Mouse (Mus musculus) embryonic facial prominence, embryonic 11.5 days (tissue): ENCODE measurements around the gene Tm7sf3. TPM values are rescaled to one million over a fixed set of nuclear protein-coding genes. Genes with fewer than 3 reads are reported as not detected.
"Not testable (repeated sequence)": the region's sequence is repeated elsewhere in the genome, so short reads cannot be mapped to it uniquely, and the experiment has no call there.

ENCODE experiments used
- ATAC-seq: fragments of 200-750 bp; cut with Nextera tagmentation; replicated peaks from 2 replicates; pipeline ENCODE4 v1.8.0; 2017; ENCODE audit warnings: low read depth; ENCODE audit not compliant: insufficient number of reproducible peaks, low FRiP score, low TSS enrichment
- DNase-seq: peaks from one replicate; pipeline ENCODE4 v3.0.0-alpha.2; 2015; ENCODE audit warnings: low spot score
- H3K27ac ChIP-seq: fragments of 300-500 bp; sonication (generic); replicated peaks from 2 replicates; pipeline ENCODE4 v1.5.1; 2014; ENCODE audit warnings: mild to moderate bottlenecking, low read depth, low read length, control low read depth
- H3K27me3 ChIP-seq: fragments of 300-500 bp; sonication (generic); 2 replicates; pipeline ENCODE4 v1.6.1; 2014; ENCODE audit warnings: mild to moderate bottlenecking, low read length, moderate library complexity, mixed read lengths; ENCODE audit not compliant: control insufficient read depth, insufficient read depth
- H3K36me3 ChIP-seq: fragments of 300-500 bp; sonication (generic); replicated peaks from 2 replicates; pipeline ENCODE4 v1.6.1; 2014; ENCODE audit warnings: low read depth, mild to moderate bottlenecking, low read length, moderate library complexity, mixed read lengths; ENCODE audit not compliant: control insufficient read depth, insufficient read depth
- H3K4me1 ChIP-seq: fragments of 300-500 bp; sonication (generic); 2 replicates; pipeline ENCODE4 v1.6.1; 2014; ENCODE audit warnings: low read length, mixed read lengths; ENCODE audit not compliant: control insufficient read depth, insufficient read depth
- H3K4me2 ChIP-seq: fragments of 300-500 bp; sonication (generic); 2 replicates; pipeline ENCODE4 v1.6.1; 2014; ENCODE audit warnings: low read depth, mild to moderate bottlenecking, control low read depth, low read length, moderate library complexity
- H3K4me3 ChIP-seq: fragments of 300-500 bp; sonication (generic); 2 replicates; pipeline ENCODE4 v1.5.1; 2014; ENCODE audit warnings: low read depth, low read length, control low read depth
- H3K9ac ChIP-seq: fragments of 300-500 bp; sonication (generic); replicated peaks from 2 replicates; pipeline ENCODE4 v1.6.1; 2014; ENCODE audit warnings: mild to moderate bottlenecking, control low read depth, low read length
- H3K9me3 ChIP-seq: fragments of 300-500 bp; sonication (generic); replicated peaks from 2 replicates; pipeline ENCODE4 v1.6.1; 2016; ENCODE audit warnings: mild to moderate bottlenecking, low read length, inconsistent platforms, mixed read lengths; ENCODE audit not compliant: control insufficient read depth
- WGBS: fragments of 180-500 bp; shearing (Covaris S2); extraction: QIAGEN DNeasy Blood & Tissue Kit; methylation state at CpG from one replicate; pipeline ENCODE4 v1.1.7; 2014; 5-methylcytosine and 5-hydroxymethylcytosine counted together
- polyA plus RNA-seq: library from polyadenylated mRNA; unstranded; fragments of >200 nt; fragmentation: Nextera tagmentation; extraction: Ambion mirVana; gene quantifications from 2 replicates; pipeline ENCODE4 v1.2.1, GENCODE M21; 2014

The Tm7sf3 gene
- polyA plus RNA-seq, 1 experiment from 2014 or later = 31.4 TPM

GRCm38 (mm10) chr6:146577310-146578109 lies 65.1 kb downstream of the Tm7sf3 start, which contains the start of gene Ints13:
Gene Ints13, minus strand, starts transcription at chr6:146577835.
- peak within 1 kb of the TSS; percentile 89 for H3K27ac ChIP-seq
- DNase-seq (peak; percentile 99), ATAC-seq (peak; percentile 94)
- no peaks in the 10 kb centered on the region for H3K9me3 ChIP-seq
- H3K36me3 ChIP-seq = no peaks in the 10 kb centered on the region
- no peaks in the 10 kb centered on the region; the same call in 1 of the 2 replicates for H3K4me1 ChIP-seq
- WGBS = under 1% methylated on average over 76 of the region's 77 CpGs
- peak within 1 kb of the TSS; percentile 84 for H3K4me3 ChIP-seq
- H3K27me3 ChIP-seq = no peaks in the 10 kb centered on the region
- H3K9ac ChIP-seq = peak within 1 kb of the TSS; percentile 94
- peak within 1 kb of the TSS; percentile 66 for H3K4me2 ChIP-seq

DNA sequence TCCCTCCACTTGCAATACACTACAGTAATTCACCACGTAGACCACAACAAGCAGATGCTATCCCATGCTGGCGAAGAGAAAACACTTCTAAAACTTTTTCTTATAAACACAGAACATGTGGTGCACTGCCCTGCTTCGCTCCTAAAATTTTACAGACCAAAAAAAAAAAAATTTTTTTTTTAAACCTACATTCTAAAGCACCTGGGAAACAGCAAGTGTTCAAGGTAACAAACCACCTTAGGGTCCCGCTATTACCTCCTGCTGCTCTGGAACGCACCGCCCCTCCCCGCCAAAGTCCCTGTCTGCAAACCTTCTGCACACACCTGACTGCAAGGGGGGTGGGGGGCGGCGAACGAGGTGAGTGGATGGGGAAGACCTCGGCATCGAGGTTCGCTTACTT lies 65.7 kb downstream of the Tm7sf3 start, which contains the start of gene Fgfr1op2:
Fgfr1op2 (plus strand) TSS at position 301 of the 400 bp plus-strand sequence.
- Histone ChIP-seq H3K9ac (peak within 1 kb of the TSS; percentile 94), H3K4me2 (peak within 1 kb of the TSS; percentile 66), H3K9me3 (no peaks in the 10 kb centered on the region), H3K4me1 (no peaks in the 10 kb centered on the region; the same call in 1 of the 2 replicates), H3K27me3 (no peaks in the 10 kb centered on the region), H3K4me3 (peak within 1 kb of the TSS; percentile 84), H3K27ac (peak within 1 kb of the TSS; percentile 89), H3K36me3 (no peaks in the 10 kb centered on the region)
- DNase-seq = peak; percentile 3
- WGBS = under 1% methylated on average over 13 of the region's 13 CpGs
- no peak for ATAC-seq

DNA sequence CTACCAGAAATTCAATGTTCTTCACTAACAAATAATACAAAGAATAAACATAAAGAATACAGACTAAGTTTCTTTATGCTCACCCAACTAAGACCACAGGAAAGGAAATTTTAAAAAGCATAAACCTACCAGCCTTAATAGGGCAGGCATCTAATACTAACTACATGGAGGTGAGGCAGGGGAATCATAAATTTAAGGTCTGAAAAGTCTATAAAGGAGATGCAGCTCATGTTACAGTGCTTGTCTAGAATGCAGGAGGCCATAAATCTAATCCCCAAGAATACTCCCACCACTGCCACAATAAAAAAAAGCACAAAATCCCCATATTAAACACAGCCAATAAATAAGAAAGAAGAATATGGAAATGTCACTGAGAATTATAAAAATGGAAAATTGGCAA lies 70.6 kb downstream of the Tm7sf3 start:
- no peak for DNase-seq
- ATAC-seq = no peak
- H3K36me3 ChIP-seq = no peaks in the 10 kb centered on the region
- no peaks in the 10 kb centered on the region for H3K27me3 ChIP-seq
- no peak overlapping the region for H3K4me2 ChIP-seq
- no peak overlapping the region for H3K4me3 ChIP-seq
- H3K9ac ChIP-seq = no peak overlapping the region
- no peak overlapping the region for H3K27ac ChIP-seq
- no peaks in the 10 kb centered on the region for H3K9me3 ChIP-seq
- H3K4me1 ChIP-seq = no peaks in the 10 kb centered on the region

DNA sequence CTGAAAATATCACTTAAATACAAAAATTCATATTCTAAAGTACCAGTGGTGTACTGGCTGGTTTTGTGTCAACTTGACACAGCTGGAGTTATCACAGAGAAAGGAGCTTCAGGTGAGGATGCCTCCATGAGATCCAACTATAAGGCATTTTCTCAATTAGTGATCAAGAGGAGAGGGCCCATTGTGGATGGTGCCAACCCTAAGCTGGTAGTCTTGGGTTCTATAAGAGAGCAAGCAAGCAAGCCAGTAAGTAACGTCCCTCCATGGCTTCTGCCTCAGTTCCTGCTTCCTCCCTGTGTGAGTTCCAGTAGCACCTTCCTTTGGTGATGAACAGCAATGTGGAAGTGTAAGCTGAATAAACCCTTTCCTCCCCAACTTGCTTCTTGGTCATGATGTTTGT lies 80.2 kb downstream of the Tm7sf3 start:
- not testable (repeated sequence) for H3K4me1 ChIP-seq, ATAC-seq
- 91% methylated on average over 1 of the region's 1 CpGs for WGBS

More for the DNA sequence above, 80.2 kb downstream of the Tm7sf3 start:
- H3K36me3 ChIP-seq, H3K9ac ChIP-seq, H3K4me2 ChIP-seq, H3K4me3 ChIP-seq, H3K9me3 ChIP-seq, H3K27me3 ChIP-seq, H3K27ac ChIP-seq, DNase-seq: not testable (repeated sequence)

Other genes with a start within 250 kb of the Tm7sf3 start
- gene Itpr2, start 140.6 kb downstream of the Tm7sf3 start, polyA plus RNA-seq = 3.3 and 3.9 TPM in 2 replicates
- 95.7 and 97.5 TPM in 2 replicates for gene Fgfr1op2, start 65.6 kb downstream of the Tm7sf3 start, polyA plus RNA-seq
- gene Ints13, start 65.0 kb downstream of the Tm7sf3 start, polyA plus RNA-seq = 87.8 and 96.1 TPM in 2 replicates
- gene Med21, start 277 bp downstream of the Tm7sf3 start, polyA plus RNA-seq = 126 and 128 TPM in 2 replicates
- 21.4 and 24.8 TPM in 2 replicates for gene Stk38l, start 82.2 kb upstream of the Tm7sf3 start, polyA plus RNA-seq
- gene Arntl2, start 153.2 kb upstream of the Tm7sf3 start, polyA plus RNA-seq = 2.5 and 2.7 TPM in 2 replicates
- not detected in 2 replicates for gene Smco2, start 207.3 kb upstream of the Tm7sf3 start, polyA plus RNA-seq
- gene Ppfibp1, start 245.7 kb upstream of the Tm7sf3 start, polyA plus RNA-seq = 43.7 and 45.7 TPM in 2 replicates